Mouse (Mus musculus): Measurements from ENCODE around the gene Ep400.
"Not testable (repeated sequence)": the region's sequence is repeated elsewhere in the genome, so short reads cannot be mapped to it uniquely, and the experiment has no call there.

The Ep400 gene

DNA sequence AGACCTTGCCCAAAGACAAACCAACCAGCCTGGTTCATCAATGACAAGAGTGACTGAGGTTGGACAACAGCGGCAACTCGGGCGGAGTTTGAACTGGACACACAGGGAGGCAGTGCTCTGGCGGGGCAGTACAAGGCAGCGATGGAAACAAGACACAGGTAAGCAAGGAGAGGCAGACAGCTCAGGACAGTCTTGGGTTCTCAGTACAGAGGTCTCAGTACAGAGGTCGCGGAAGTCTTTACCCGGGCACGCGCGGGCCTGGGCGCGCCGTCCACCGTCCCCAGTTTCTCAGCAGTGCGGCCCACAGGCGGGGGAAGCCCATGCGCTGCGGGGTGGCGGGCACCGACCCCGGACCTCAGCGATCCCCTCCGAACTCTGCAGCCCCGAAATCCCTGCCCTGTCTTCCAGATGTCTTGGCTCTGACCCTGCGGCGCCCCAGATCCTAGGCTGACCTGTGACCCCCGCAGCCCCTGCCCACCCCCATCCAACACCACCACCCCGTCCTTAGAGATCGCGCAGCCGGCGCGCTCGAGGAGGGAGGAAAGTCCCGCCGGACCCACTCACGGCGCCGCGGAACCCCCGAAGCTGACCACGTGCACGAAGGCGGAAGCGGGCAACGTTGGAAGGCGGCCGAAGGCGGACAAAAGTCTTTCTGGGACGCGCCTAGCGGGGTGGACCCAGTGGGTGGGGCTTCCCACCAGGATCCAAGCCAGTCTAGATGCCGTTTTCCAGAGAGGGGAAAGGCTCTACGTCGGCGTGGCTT, 9.7 kb upstream of the Ep400 start, which contains the start of gene Pus1:
Gene Pus1, minus strand, starts transcription at position 662 of the 763 bp plus-strand sequence.
- peak; percentile 90 to 94 for DNase-seq

DNA sequence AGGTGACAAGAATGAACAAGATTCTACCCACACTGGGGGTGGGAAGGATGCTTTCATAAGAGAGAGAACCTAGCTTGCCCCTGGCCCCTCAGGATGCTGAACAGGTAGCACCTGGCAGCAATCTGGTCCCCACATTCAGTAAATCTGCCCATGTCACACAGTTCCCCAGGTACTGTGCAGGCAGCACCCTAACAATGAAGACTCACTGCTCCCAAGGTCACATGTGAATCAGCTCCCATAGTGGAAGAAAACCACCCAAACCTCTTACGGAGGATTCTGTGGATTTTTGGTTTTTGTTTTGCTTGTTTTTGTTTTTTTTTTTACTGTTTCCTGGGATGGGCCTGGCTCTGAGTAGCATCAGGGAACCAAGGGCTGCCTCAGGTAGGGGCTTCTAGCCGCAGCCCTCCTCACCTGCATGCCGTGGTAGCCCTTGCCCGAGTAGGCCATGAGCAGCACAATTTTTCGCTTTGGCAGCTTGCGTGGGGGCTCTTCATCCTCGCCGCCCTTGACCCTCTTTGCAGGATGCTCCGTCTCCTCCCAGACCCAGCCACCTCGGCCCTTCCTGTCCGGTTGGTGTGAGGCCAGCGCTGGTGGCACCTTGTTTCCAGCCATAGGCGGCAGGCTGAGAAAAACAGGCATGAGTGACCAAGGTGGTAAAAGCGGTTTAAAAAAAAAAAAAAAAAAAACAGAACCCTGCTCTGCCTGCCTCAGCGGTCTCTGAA, 8.9 kb upstream of the Ep400 start:
- peak in 1 of 2 experiments; percentile 23 for DNase-seq

DNA sequence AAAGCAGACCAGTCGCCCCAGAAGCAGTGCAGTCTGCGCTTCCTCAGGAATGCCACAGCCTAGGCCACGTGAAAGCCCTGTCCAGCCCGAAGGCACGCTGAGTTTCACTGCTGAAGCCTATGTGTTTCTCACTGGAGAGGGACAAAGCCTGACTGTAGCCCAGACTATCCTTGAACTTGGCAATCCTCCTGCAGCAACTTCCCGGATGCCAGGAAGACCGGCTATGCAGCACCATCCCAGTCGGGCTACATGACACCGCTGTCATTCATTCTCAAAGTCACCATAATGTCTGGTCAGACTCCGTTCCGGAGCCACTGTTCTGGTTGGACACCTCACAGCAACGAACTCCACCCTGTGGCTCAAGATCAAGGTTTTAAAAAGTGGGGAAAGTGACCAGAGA, 7.7 kb upstream of the Ep400 start:
- no peak for DNase-seq

DNA sequence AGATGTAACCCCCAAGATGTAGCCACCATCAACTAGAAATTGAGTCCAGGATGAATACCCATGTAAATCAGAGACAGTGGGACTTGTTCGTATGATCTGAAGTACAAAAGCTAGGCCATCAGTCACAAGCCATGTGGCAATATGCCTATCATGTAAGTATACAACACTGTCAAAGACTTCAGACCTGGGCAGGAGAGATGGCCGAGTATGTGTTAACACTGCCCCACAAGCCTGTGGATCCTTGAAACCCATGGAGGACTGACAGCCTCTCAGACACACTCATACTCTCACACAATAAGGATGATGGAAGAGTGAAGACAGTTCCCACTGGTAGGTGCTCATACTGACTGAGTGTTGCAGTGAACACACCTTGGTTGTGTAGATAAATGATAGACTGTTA, 5.6 kb upstream of the Ep400 start:
- no peak for DNase-seq

DNA sequence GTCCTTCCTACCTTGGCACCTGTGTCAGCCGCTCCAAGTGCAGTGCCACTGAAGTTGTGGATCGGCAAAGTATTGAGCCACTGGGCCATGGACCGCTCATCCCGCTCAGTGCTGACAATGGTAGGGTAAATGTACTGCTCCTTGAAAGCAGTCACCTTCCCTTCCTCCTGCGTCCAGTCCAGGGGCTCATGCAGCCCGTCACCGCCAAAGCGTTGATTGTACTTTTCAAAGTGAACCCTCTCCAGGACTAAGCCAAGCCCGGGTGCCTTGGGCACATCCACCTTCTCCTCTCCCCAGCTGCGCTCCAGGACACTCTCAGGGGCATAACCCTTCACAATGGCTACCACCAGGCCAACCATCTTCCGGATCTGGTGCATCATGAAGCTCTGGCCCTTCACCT, 4.0 kb upstream of the Ep400 start:
- DNase-seq: no peak

DNA sequence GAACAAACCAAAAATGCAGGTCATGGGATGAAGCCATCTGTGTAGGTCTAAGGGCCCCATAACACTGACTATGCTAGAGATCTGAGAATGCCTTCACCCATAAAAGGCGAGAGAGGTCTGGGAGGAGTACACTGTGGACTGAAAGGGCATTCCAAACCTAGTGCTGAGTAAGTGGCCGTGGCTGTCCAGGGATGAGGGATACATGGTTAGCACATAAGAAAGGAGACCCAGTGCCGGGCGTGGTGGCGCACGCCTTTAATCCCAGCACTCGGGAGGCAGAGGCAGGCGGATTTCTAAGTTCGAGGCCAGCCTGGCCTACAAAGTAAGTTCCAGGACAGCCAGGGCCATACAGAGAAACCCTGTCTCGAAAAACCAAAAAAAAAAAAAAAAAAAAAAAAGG, 2.4 kb upstream of the Ep400 start:
- DNase-seq: not testable (repeated sequence)

DNA sequence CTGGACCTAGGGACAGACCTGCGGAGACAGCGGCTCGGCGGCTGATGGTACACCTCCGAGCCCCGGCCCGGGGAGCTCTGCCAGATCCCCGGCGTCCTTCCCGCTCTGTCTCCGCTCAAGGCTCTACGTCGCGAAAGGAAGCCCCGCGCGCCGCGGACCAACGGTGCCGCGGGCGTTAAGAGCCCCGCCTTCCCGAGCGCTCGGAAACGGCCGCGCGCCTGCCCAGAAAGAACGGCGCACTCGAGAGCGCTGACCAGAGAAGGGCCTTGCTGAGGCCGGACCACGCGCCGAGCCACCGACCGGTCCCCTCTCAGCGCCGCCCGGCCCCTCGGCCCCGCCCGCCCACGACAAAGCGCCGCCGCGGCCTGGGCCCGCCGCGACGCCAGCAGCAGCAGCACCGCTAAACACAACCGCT, 479 bp downstream of the Ep400 start:
- no peak for DNase-seq

DNA sequence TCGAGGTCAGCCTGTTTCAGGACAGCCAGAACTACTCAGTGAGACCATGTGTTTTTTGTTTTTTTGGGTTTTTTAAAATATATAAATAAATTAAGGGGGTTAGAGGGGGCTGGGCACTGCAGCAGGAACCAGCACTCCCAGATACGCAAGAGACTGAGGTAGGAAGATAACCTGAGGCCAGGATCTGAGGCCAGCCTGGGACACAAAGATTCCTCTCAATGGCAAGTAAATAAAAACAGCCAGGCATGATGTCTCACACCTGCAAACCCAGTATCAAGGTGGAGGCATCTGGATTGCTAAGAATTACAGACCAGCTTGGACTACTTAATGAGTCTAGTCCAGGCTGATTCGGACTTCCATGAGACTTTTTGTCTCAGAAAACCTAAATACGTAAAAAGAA, 1.2 kb downstream of the Ep400 start:
- DNase-seq: no peak

DNA sequence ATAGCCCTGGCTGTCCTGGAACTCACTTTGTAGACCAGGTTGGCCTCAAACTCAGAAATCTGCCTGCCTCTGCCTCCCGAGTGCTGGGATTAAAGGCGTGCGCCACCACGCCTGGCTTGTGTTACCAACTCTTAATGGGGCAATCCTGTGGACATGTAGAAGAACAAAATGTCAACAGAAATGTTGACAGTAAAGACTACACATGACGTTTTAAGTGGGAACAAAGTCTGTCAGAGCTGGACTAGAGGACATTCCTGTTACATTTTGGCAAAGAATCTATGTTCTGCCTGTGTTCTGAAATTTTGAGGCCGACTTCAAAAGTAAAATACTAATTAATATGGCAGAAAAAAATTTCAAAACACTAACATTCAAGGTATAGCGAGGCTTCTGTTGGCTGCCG, 6.6 kb downstream of the Ep400 start:
- no peak for DNase-seq

DNA sequence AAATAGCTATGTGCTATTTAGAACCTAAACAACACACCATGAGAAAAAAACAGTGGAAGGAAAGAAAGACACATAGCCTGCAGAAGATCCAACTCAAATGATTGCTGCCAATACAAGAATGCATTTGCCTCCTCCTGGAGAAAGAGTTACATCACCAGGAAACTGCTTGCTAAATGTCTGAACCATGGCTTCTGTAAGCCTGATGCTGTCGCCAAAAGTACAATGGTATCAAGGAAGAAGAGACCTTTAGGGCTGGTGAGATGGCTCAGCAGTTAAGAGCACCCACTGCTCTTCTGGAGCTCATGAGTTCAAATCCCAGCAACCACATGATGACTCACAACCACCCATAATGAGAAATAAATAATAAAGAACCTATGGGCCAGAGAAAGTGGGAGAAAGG, 25.5 kb downstream of the Ep400 start:
- DNase-seq: no peak

DNA sequence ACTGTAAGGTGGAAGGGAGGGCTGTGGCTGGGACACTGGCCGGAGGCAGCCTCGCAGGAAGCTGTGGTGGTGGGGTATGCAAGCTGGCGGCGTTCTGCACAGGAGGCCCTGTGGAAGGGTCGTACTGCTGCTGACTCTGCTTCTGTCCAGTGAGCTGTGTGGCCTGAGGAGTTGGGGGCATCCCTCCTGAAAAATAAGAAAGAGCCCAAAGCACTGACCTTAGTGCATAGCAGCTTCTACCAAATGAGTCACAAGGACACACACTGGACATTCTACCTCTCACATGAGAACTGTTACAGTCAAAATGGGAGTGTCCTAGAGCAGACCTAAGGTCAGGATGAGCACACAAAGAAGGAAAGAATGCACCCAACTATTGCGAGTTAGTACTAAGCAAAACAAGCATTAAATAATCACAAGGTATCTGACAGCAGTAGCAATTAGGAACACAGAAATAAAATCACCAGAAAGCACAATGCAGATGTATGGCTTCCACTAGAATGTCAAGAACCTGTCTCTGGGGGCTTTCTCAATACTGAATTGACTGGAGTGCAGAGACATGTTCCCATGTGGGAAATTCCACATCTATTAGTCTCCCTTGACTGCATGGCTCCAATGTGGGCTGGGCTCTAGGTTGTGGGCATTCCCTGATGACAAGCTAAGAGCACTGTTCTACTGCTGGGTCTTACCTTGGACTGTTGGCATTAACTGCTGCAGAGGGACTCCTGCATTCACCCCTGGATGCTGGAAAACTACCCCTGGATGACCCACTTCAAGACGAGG, 30.8 kb downstream of the Ep400 start:
- no peak for DNase-seq

DNA sequence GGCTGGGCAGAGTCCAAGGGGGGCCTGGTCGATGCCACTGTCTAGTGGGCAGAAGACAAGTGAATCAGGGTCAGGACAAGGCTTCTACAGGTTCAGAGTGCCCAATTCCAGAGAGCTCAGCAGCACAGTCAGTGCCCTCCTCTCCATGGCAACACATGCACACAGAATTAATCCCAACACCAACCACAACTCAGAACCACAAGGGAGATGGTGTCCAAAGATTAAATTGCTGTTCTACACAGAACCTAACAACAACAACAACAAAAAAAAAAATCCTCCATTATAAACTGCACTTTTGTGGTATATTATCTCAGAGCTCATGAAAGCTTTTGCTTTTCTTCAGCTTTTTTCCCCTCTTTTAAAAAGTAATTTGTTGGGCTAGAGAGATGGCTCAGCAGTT, 34.9 kb downstream of the Ep400 start:
- DNase-seq: no peak

DNA sequence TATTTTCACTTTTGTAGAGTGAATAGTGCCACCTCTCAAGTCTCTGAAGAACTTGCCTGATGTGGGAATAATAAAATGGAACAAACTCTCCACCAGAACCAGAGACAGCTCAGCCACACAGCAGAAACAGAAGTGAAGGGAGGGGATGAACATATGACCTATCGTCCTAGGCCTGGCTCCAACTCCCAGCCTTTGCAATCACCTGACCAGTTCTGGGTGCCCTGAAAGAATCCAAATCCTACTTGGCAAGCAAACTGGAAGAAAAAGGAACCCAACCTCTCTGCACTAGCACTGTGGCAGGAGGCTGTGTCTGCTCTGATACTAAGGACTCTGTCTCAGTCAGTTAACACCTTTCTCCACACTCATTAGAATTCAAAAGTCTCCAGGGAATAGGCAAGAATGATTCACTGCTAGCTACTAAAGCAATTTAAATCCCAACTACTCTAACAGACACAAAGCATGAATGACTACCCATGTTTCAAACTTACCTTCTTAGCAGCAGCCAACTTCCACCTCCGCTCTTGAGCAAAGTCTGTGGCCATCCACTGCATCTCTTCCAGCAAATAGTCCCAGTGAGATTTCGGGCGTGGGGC, 37.2 kb downstream of the Ep400 start:
- DNase-seq: no peak

DNA sequence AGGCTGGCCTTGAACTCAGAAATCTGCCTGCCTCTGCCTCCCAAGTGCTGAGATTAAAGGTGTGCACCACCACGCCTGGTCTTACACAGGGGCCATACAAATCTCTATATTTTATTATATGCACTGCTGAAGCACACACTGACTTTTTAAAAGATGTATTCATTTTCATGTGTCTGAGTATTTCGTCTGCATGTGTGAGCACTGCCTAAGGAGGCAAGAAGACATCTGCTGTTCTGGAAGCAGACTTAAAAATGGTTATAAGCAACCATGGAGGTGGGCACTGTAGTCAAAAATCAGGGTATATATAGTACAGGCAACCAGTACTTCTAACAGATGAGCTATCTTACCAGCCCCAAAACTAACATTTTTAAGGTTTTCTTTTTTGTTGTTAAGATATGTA, 39.3 kb downstream of the Ep400 start:
- no peak for DNase-seq

DNA sequence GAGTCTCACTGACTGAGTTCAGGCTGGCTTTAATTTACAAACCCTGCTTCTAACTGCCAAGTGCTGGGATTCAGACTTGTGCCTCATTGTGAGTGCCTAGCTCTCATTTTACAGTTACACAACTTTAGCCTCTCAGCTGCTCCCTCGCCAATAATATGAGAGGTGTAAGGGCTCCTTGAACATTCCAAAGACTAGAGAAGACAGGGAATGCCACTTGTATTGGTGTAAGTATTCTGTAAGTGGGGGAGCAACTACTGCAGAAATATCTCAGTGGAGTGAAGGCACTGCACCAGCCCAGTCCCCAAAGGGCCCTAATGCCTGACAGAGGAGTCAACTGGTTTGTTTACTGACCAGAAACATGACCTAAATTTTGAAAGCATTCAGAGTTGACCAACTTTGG, 42.7 kb downstream of the Ep400 start:
- DNase-seq: no peak

DNA sequence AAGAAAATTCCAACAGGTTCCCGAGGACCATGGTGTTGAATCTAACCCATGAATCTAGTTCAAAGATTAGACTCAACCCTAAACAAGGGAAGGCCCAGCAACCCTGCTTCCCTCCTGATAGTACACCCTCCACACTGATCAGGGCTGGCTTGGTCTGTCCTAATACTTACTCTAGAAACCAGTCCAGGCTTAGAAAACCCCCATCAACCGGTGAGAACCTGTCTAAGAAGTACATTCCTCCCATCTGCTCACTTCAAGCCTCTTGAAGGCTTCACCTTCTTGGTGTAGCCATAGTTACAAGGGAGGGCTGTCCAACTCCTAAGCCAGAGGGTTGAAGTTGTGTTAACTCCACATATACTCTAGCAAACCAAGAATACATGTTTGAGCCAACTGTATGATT, 47.0 kb downstream of the Ep400 start:
- no peak for DNase-seq

DNA sequence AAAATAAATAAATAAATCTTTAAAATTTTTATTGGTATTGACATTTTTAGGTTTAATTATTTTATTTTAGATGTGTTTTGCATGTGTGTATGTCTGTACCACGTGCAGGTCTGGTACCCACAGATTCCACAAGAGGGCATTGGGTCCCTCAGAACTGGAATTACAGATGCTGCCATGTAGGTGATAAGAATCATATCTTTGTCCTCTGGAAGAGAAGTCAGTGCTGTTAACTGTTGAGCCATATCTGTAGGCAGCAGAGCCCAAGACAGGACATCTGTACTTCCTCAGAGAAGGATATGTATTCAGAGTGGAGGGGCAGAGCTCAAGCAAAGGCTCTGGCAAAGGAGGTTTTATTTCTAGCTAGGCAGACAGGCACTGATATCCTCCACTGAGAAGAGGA, 49.1 kb downstream of the Ep400 start:
- not testable (repeated sequence) for DNase-seq

DNA sequence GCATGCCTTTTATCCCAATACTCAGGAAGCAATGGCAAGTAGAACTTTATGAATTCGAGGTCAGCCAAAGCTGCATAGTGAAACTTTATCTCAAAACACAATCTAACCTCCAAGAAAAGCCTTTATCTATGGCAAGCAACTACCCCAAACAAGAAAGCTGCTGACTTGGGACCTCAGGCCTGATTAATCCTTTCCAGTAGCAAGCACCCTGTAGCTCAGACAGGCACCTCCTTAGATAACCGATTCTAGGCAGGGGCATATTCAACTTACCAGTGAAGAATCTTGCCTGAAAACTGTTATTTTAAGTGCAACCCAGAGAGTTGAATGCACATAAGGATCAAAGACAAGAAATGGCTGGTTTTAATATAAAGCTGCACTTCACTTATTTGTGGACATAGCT, 59.1 kb downstream of the Ep400 start:
- DNase-seq: no peak

DNA sequence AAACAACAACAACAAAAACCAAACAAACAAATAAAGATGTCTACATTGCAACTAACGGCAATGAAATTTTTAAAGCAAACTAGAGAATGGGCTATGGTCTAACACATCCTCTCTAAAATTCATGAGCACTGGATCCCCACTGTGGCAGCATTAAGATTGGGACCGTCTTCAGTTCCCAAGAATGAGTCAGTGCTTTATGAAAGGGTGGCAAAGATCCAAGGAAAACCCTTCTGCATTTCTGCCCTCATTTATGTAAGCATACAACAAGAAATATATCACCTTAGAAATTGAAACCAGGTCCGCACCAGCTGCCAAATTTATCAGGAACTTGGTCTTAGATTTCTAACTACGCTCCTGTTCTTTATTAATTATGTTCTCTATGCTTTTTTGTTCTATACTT, 61.3 kb downstream of the Ep400 start:
- no peak for DNase-seq

DNA sequence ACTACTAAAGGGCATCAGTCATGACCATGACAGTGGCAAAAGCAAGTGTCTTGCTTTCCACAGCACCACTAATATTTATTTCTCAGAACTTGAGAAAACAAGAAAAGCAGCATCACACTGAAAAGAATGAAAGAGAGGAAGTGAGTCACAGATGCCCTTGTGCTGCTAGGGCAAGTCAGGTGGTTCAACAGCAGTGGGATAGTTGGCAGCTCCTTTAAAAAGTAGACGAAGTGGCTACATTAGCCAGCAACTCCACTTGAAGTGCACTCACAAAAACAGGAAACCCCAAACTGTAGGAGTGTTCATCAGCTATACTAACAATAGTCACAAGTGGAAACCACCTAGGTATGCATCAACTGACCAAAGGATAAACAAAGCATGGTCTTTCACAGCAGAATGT, 66.5 kb downstream of the Ep400 start:
- DNase-seq: no peak

DNA sequence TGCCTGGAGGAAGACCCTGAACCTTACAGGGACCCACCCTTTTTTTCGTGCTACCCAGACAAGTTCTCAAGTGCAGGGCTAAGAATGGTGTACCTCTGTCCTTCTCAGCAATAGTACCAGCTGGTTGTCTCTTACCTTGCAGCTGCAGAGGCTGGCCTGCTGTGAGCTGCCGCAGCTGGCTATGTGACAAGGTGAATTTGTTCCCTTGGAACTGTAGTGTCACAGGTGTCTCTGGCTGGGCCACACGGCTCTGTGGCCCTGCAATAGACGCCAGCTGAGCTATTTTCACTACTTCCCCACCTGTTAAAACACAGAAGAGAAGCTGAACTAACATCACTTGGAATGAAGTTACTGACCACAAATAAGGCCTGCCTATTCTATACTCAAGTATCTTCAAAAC, 71.9 kb downstream of the Ep400 start:
- DNase-seq: no peak

DNA sequence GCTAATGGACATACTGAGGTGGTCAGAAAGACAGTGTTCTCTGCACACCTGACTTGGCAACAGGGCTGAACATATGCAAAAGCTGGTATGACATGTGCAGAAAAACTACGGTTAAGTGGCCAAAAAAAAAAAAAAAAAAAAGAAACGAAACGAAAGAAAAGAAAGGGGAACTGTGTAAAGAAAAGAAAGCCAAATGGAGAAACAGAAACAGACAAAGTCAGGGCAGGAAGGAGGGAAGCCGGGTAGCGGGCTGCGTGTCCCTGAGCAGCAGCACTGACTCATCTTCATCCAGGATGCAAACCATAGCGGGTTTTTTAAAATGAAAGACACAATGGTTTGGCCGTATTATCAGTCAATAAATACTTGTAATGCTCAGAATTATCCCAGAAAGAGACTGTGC, 88.5 kb downstream of the Ep400 start:
- no peak for DNase-seq

DNA sequence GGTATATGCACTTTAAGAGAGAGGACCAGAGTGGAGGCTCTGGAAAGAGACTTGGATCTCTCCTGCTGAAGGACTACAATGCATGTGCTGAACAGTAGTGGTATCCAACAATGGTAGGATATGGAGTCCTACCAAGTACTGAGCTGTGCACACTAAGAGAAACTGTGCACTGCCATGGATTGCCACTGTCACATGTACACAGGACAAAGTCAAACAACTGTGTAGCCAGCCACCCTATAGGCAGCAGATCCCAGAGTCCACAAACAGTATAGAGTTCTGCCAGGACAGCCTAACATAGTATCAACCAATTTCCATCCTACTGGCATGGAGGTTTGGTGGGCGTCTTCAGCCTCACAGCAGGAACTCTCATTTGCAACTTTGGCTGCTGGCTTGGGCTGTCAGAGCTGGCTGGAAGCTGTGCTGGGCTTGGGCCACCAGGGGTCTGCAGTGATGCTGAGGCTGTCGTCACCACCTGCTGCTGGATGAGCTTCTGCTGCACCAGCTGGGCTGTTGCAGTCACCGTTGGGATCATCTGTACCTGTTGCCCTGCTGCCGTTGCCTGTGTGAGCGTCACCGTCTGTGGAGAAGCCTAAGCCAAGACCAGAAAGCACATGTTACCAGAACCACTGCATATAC, 104.9 kb downstream of the Ep400 start:
- DNase-seq: no peak

All from cerebellum, adult 18-20 months (tissue).